Mouse (Mus musculus): ENCODE measurements around the gene Ric8b. TPM values are rescaled to one million over a fixed set of nuclear protein-coding genes. Genes with fewer than 3 reads are reported as not detected.

The Ric8b gene
- total RNA-seq, 2 experiments from 2014 or later = 22.3 to 26.9 TPM

- intact Hi-C loops (cut with DNase I) = no loop called here
- no peak for DNase-seq
Measured at GRCm38 (mm10) chr10:84908471-84908870, 8.9 kb upstream of the Ric8b start.

DNA sequence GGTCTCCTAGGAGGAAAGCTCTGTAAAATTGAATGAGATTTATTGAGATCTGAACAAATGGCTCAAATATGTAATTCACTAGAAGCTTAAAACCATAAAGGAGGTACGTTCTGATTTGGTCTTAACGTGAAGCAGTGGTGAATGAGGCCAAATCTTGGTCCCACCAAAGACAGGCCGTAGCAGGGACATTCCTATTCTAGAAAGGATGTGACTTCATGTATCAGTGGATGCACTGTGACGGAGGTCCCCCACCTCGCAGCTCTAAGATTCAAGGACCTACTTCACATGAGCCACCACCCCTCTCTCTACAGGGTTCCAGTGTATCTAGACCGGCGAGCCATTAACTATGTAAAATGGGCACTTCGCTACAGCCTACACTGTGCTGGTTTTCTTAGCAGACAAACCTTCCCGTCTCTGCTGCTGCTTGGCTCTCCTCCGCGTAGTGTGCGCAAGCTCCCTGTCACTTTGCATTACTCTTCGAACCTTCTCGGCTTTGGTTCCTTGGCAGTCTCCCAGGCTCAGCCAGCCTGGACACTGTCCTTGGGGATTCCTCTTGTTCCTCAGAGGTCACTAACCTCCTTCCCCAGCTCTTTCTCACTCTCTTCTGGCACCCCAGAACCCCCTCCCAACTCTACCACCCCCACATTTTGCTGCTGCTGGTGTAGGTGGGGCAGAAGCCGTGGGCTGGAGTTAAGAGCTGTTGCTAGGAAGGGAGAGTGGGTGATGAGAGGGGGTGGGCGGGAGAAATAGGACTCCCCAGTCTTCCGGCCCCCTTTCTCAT, 8.2 kb upstream of the Ric8b start:
- intact Hi-C loops (cut with DNase I) = no loop called here
- peak in 1 of 2 experiments; percentile 18 for DNase-seq

DNA sequence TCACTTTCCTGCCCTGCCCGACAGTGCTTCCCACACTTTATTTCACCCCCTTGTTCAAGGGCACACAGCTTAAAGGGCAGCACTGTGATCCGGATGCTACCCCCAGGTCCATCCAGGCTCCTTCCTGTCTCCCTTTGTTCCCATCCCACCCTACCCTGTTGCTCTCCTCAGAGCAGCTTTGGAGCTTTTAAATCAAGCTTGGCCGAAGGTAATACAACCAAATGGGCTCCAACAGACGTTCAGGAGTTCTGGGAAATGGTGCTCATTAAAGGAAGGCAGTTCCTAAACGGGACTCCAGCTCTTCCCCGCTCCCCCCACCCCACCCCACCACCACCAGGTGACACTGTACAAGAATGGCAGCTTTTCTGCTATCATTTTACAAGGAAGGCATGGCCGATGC, 7.2 kb upstream of the Ric8b start:
- DNase-seq = no peak
- intact Hi-C loops (cut with DNase I) = no loop called here

DNA sequence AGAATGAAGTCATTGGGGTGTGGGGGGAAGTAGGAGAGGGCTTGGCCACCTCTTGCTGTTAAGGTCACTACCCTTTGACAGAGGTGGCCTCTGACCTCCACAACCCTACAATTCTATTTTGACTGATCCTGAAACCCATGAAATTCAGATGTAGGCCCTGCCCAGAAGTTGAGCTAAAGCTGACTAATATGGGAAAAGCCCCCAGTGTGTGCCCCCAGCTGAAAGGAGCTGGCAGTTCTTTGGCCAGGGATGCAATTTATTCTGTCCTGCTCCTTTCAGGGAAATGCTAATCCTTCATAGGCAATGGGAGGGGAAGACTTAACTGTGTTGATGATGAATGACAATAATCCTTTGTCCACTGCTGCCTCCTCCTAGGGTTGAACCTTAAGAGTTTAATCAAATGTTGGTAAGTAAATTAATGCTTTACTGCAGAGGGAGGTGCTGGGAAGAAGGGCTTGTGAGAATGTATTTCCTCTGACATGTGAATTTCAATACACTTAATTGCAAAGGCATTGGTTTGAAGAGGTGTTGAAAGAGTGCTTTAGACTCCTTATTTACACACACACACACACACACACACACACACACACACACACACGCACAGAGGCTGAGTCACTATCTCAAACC, 6.5 kb upstream of the Ric8b start:
- no peak for DNase-seq
- intact Hi-C loops (cut with DNase I) = no loop called here

DNA sequence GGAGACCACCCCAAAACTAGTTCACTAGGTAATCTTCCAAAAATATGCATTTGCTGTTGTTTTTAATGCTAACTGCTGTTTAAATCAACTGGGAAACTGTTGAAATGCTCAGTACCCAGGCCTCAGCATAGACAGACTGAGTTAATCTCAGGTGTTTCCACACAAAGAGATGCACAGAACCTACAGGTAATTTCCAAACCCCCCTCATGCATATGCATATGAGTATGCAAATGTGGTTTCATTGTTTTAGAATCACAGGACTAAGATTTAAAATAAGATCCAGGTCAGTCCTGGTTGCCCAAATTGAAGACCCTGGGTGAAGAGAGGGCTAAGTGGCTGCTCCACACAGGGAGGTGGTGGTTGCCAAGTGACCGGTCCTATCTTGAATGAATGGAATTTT, 4.3 kb upstream of the Ric8b start:
- intact Hi-C loops (cut with DNase I) = no loop called here
- no peak for DNase-seq

- intact Hi-C loops (cut with DNase I) = loop anchor here (5.0 kb wide), 2 partner anchors 78 to 203 kb away; no protein-coding TSS in a partner anchor
Measured at GRCm38 (mm10) chr10:84915476-84915875, 1.9 kb upstream of the Ric8b start.

GRCm38 (mm10) chr10:84917731-84918095, 297 bp downstream of the Ric8b start:
- intact Hi-C loops (cut with DNase I) = loop anchor here (2.0 to 5.0 kb wide), 3 partner anchors 51 to 205 kb away; no protein-coding TSS in a partner anchor
- no peak for DNase-seq

More at GRCm38 (mm10) chr10:84915476-84915875, 1.9 kb upstream of the Ric8b start:
- DNase-seq = no peak

DNA sequence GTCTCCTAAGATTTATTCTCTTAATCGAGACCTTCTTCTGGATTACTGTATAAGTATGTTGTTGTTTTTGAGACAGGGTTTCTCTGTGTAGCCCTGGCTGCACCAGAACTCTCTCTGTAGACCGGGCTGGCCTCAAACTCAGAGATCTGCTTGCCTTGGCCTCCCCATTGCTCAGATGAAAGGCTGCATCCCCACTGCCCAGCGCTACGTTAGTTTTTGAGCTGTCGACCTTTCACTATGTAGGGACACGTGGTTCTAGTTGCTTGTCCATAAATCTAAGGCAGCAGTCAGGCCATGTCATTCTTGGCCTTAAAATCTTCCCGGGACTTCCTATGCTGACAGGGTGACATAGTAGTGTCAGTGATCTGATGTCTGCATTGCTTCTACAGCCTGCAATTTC, 8.9 kb downstream of the Ric8b start:
- intact Hi-C loops (cut with DNase I) = no loop called here
- no peak for DNase-seq

- no peak for DNase-seq
- intact Hi-C loops (cut with DNase I) = no loop called here
Measured at GRCm38 (mm10) chr10:84926885-84927284, 9.5 kb downstream of the Ric8b start.

DNA sequence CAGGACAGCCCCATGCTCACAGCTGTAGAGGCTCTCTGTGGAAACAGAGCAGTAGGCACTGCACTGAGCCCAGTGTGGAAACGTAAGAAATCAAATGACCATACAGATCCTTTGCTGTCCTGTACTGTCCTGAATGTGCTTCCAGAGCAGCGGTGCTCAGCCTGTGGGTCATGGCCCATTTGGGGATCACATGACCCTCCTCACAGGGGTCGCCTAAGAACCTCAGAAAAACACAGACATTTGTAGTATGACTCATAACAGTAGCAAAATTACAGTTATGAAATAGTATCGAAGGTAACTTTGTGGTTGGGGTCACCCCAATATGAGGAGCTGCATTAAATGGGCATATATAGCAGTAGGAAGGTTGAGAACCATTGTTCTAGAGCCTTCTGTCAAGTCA, 11.0 kb downstream of the Ric8b start:
- no peak for DNase-seq
- intact Hi-C loops (cut with DNase I) = no loop called here

- no peak for DNase-seq
- intact Hi-C loops (cut with DNase I) = no loop called here
Measured at GRCm38 (mm10) chr10:84935553-84936209, 18.3 kb downstream of the Ric8b start.

DNA sequence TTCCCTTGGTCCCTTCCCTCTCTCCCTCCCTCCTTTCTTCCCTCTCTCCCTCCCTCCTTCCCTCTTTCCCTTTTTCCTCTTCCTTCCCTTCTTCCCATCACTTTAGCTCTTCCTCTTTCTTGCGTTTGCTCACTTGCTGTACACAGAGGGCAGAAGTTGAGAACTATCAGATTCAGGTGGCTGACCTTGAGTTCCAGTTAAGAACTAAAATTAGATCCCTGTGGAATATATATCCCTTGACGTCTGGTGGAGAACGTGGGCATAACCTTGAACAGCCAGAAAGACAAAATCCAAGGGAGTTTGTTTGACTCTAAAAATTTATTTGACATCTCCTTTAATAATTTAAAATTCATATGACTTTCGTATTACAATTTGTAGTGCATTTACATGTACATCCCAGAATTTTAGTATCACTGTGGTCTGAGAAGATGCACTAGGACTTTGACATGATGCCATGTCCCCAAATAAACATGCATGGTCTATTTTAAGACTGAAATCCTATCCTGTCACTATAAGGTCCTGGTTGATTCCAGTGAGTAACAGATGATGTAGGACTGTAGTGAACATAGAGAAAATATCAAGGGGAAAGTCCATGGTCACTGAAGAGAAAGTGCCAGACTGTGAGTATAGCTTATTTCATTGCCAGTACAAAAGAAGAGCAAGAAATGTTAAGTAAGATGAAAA, 19.6 kb downstream of the Ric8b start:
- DNase-seq = no peak
- intact Hi-C loops (cut with DNase I) = no loop called here

DNA sequence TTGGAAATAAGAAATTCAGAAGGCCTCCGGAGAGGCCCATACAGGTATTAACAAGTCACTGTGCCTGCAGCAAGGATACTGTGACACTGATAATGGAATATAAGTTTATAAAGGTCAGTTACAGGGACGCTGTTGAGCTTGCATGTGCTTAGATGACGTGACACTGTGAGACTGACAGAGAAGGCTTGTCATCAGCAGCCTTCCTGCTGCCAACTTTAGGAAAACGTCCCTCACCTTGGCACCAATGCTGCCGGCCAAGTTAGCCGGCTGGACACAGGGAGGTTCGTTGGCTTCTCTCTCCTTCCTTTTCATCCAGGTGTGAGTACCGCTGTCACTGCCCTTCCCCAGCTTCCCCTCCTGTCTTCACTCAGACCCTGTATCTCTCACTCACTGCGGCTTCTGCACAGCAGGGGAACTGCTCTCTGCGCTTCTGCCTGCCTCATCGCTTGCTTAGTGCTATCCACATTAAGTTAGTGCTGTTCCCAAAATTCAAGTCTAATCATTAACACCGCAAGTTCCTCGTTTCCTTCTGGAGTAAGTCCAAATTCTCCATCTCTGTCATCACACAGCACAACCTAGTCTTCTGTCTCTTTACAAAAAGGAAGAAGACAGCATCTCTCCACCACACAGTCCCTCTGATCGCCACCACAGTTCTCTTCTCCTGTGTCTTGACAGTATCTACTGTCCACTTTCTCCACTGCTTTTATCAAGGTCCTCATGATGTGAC, 20.8 kb downstream of the Ric8b start:
- DNase-seq = peak in 1 of 2 experiments; percentile 44
- intact Hi-C loops (cut with DNase I) = no loop called here

GRCm38 (mm10) chr10:84938886-84939285, 21.5 kb downstream of the Ric8b start:
- intact Hi-C loops (cut with DNase I) = no loop called here
- DNase-seq = no peak

GRCm38 (mm10) chr10:84940356-84940755, 22.9 kb downstream of the Ric8b start:
- DNase-seq = no peak
- intact Hi-C loops (cut with DNase I) = no loop called here

- intact Hi-C loops (cut with DNase I) = no loop called here
- no peak for DNase-seq
Measured at GRCm38 (mm10) chr10:84945692-84946091, 28.3 kb downstream of the Ric8b start.

DNA sequence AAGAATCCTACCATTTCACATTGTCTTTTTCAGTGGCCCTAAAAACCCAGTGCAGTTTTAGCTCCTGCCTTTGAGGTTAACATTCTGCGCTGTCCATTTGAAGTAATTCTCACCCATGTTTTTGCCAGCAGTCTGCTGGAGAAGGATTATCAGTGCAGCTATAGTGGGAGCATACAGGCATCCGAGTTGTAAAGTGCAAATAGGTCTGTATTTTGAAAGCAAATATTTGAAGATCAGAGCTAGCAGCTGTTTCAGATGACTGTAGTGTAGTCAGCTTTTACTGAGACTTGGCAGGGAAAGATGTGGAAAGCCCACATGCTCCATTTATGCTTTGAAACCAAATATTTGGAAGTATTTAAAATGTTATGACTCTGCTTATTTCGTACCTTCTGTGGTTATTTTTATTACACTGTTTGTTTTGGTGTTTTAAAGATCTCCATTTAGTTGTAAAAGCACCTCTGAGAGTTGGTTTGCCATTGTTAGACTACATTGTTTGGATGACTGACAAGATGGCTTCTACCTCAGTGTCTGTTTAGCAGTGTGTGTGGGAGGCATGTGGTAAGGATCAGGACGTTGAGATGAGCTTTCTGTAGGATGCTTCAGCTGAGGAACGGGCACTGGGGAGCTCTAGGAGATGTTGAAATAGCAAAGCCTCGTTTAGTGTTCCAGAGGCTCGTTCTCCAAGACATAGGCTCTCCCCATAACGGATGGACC, 31.7 kb downstream of the Ric8b start:
- intact Hi-C loops (cut with DNase I) = no loop called here
- no peak for DNase-seq

DNA sequence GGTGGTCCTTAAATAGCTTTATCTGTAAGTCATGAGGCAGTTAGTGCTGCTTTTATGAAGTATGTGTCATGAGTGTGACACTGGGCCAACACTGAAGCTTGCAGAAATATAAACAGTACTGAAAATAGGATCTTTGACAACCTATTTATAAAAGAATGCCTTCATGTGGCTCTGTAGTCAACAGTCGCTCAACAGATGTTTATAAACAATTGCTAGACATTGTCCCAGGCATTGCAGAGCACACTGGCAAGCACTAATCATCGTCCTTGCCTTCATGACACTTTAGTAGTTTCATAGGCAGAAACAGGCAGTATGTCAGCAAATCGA, 32.2 kb downstream of the Ric8b start:
- intact Hi-C loops (cut with DNase I) = no loop called here
- no peak for DNase-seq

DNA sequence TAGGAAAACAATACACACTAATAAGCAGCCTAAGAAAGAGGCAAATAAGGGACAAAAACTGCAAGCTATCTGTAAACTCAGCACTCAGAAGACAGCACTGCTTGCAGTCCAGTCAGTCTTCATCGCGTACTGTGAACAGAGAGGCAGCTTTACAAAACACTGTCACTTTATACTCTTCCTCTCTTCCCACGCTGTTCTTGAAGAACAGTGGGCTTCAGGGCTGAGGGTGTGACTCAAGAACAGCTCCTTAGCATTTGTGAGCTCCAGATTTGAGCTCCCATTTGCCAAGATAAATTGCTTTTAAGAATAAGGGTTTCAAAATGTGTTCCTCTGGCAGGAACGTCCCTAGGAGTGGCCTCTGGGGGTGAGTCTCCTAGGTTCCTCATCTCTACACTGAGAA, 33.0 kb downstream of the Ric8b start:
- intact Hi-C loops (cut with DNase I) = no loop called here
- no peak for DNase-seq

DNA sequence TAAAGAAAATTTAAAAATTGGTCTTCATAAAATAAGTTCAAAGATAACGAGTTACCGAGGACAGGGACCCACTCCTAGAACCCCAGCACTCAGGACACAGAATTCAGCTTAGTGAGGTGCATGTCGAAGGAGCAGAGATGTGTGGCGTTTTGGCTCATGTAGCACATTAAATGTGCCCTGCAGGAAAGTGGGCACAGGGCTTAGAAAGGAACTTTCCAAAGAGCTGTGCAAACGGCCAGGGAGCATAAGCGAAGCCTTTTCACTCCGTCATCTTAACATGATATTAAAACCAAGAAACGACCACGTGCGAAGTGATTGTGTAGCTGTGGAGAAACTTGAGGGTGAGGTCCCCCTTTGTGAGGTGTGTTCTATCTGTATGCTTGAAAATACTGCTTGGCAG, 36.8 kb downstream of the Ric8b start:
- no peak for DNase-seq
- intact Hi-C loops (cut with DNase I) = no loop called here
